Mouse (Mus musculus): ENCODE measurements around the gene Gm9857.

The Gm9857 gene

DNA sequence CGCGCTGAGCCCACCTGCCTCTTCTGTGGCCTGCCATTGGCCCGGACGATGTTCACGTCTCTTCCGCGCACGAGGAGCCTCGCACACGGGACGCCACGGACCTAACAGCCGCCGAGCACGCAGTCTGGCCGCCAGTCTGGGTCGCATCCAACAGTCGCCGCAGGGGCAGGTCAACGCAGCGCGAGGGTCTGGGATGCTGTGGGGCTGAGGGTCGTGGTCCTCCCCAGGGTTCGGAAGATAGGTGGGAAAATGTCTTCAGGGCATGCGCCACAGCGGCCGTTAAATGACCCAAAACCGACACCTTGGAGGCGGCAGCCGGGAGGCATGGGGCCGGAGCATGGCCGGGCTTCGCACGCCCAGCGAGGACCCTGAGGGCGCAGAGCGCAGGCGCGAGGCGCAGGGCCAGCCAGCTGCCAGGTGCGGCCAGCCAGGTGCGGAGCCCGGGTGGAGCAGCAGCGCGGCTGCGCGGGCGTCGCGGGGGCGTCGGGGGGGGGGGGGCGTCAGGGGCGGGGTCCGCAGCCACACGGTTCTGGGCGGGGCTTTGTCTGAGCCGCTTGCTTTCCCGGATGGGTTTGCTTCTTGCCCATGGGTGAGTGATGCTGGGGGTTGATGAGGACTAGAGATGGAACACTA is at the start of gene Gm9857:
Gm9857 (minus strand) TSS at position 445 of the 633 bp plus-strand sequence.
- no peak for DNase-seq

GRCm38 (mm10) chr3:108987009-108987659 is 46.9 kb upstream of the Gm9857 start:
- no peak for DNase-seq

GRCm38 (mm10) chr3:108986534-108986933 is 46.3 kb upstream of the Gm9857 start:
- DNase-seq, result no peak

DNA sequence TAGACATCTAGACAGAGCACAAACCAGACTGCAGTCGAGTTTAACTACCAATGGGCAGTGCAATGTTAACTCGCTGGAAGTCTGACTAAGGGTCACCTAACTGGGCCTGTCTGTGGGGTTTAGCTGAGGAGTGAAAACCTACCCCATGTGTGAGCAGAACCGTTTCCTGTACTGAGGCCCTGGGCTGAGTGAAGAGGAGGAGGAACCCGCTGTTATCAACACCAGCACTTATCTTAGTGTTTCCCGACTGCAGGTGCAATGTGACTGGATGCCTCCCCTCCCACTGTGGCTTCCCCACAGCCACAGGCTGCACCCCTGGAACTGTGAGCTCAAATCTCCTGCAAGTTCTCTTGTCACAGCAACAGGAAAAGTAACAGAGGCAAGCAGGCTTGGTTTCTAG is 43.7 kb upstream of the Gm9857 start:
- no peak for DNase-seq

GRCm38 (mm10) chr3:108981946-108982345 is 41.7 kb upstream of the Gm9857 start:
- DNase-seq, result no peak

DNA sequence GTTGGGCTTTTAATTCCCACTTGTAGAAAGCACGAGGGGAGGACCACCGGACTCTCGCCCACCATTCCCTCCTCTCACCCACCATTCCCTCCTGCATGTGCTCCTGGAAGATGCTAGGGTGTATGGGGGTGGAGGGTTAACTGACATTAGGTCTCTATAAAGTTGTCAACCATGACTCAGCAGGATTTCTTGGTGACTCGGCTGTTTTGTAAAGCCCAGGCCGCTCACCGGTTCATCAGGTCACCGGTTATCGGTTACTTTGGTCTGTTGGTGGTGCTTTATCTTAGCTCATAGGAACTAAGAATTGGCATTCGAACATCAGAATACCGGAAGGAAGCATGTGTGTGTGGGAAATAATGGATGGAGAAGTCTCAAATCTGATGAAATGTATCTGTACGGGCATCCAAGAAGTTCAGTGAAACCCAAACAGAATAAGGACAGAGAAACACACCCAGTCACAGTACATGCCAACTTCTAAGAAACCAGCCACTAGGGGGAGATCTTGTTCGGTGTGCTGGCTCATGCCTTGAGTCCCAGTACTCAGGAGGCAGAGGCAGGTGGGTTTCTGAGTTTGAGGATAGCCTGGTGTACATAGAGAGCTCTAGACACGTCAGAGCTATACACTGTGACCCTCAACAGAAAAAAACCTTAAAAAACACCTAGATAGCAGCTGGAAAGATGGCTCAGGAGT is 37.2 kb upstream of the Gm9857 start:
- no peak for DNase-seq

DNA sequence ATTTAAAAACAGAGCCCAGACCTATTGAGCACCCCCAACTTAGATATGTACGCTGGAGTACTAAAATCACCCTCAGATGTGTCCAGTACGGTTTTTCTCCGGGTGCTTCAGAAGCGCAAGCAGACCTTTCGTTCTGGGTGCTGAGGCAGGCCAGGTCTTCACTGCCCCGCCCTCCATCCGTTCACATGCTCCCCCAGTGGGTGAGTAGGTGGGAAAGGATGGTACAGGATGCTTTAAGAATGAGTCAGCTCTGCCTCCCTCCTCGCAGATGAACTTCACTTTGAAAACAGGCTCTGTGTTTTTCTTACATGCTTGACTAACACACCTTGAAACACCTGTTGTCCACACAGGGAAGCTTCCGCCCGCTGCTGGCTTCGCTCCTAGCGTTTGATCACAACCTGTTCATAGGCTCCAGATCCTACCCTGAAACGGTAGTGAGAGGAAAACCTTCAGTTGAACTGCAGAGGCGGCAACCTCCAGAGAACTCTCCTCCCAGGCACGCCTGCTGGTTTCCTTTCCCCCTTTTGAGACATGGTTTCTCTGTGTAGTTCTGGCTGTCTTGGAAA is 34.8 kb upstream of the Gm9857 start:
- DNase-seq, result no peak

- no peak for DNase-seq
These were observed 33.9 kb upstream of the Gm9857 start for GRCm38 (mm10) chr3:108973980-108974660.

DNA sequence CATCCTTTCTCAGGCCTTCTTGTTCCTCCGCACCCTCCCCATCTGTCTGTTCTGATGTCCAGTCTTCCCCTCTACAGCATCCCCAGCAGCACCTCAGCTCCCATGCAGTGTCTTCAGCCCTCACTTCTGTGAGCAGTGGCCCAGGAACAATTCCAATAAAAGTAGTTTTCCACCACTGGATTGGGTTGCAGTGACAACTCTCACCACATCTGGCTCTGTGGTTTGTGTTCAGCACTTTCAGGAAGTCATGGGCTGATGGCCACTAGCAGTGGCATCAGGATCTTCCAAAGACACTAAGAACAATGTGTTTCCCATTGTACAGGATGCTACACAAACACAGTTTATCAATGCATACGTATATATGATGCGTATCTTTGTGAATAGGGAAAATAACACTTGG is 25.8 kb upstream of the Gm9857 start:
- DNase-seq, result no peak

DNA sequence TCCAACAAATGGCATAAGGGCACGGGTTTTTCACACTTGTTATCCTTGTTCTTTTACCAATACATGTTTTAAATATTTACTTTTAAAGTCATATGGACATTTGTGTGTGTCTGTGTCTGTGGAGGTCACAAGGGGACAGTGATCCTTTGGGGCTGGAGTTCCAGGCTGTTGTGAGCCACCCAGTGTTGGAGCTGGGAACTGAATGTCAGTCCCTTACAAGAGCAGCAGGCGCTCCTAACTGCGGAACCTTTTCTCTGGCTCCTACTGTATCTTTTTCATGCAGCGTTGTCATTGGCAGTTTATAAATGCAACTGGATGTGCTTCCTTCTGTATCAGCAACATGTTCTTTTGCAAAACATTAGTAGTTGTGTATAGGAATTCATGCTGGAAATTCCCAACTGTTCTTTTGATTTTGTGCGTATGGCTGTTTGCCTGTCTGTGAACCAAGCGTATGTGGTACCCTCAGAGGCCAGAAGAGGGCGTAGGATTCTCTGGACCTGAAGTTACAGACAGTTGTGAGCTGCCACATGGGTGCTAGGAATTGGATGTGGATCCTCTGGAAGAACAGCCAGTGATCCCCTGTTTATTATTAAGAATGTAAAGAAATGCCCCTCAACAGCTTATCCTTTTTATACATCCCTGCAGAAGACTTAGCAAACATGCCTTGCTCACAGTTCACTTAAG is 24.3 kb upstream of the Gm9857 start:
- DNase-seq, result no peak

- no peak for DNase-seq
These were observed 23.5 kb upstream of the Gm9857 start for GRCm38 (mm10) chr3:108963776-108964175.

GRCm38 (mm10) chr3:108963278-108963677 is 23.0 kb upstream of the Gm9857 start:
- no peak for DNase-seq

DNA sequence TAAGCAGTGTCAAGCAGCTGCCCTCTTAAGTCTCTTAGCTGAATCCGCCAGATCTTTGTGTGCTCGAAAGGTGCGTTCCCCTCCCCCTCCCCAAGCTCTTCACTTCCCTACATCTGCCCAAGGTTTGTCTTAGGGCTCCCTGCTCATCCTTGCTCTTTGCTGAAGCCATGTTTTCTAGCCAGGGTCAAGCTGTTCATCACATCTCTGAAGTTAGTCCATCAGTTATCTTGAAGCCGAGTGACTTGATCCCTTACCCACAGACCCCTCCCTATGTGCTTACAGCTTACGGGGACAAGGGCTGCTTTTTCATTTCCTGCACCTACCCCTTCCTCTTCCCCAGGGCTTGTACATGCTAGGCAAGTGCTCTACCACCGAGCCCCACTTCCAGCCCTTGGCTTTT is 21.4 kb upstream of the Gm9857 start:
- no peak for DNase-seq

GRCm38 (mm10) chr3:108961226-108961625 is 21.0 kb upstream of the Gm9857 start:
- DNase-seq, result peak; percentile 19

- no peak for DNase-seq
These were observed 19.5 kb upstream of the Gm9857 start for GRCm38 (mm10) chr3:108959680-108960295.

GRCm38 (mm10) chr3:108957976-108958375 is 17.7 kb upstream of the Gm9857 start:
- DNase-seq, result no peak

DNA sequence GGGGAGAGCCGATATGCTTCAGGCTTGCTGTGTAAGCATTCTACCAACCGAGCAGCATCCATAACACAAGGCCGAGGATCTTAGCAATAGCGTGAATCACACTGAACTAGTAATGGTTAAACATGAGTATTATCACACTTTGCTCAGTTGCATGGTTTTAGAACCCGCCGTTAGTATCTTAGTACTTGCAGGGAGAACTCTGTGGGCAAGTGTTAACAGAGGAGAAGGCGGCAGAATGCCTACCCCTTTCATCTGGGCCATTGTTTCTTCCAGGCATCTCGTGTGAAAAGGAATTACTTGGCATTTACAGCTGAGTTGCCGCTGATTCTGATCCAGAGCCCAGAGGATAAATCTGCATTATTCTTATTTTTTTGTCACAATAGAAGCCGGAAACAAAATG is 751 bp upstream of the Gm9857 start:
- DNase-seq, result no peak

DNA sequence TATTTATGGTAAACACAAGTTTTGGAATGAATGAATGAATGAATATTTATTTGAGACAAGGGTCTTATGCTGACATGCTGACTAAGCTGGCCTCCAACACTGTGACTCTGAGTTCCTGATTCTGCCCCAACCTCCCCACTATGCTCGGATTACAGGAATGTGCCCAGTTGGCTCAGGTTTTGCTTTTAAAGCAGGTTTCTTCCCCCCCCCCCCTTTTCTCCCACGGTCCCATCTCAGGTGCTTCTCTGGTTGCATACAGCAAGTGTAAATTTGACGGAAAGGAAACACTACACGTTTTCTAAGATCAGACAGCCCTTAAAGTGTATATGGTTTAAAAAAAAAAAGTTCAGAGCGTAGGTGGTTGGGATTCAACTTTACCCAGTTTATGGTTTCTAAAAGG is 672 bp downstream of the Gm9857 start, which contains the start of gene Henmt1:
Henmt1 (plus strand) TSS at position 301 of the 400 bp plus-strand sequence.
- no peak for DNase-seq

DNA sequence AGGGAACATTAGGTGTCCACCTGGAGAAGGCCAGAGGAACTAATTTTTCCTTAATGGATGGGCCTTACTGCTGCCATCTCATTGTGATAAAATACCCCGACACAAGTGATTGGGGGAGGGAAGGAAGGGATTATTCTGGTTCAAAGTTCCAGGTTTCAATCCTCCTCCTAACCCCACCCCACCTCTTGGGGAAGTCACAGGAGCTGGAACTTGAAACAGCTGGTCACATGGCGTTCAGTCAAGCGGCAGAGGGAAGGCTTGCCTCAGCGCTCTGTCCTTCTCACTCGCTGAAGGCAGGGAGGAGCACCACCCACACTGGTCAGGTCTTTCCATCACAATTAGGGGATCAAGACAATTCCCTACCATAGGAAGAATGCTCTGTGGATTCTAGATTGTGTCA is 1.6 kb downstream of the Gm9857 start:
- DNase-seq, result no peak

DNA sequence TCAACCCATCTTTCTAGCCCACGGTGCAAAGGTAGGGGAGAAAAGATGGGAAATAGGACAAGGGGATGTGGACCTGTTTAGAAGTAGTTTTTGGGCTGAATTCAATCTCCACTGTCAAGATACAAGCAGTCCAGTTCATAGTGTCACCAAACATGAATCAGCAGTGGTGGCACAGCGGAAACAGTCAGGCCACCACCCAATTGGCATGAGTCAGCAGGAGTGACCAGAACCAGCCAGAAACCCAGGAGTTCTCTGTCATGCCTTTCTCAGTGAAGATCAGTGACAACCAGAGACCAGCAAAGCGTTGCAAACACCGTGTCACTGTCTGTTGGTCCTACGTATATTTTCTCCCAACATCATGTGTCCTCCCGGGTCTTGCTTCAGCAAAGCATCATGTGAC is 6.7 kb downstream of the Gm9857 start:
- no peak for DNase-seq

DNA sequence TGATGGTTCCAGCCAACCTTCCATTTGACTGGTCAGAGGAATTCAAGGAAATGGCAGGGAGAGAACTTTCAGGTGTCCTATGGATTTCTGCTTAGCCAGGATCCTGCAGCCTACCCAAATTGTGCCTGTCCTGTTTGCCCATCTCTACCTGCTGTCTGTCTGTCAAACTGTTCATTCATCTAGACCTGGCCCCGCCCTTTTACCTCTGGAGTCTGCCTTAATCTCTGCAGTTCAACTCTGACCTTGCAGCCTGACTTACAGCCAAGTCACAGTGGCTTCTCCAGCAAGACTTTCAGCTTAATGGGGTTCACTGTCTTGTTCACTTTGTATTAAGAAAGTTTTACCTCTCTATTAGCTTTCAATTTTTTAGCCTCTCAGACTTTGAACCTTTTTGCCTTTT is 13.9 kb downstream of the Gm9857 start:
- no peak for DNase-seq

GRCm38 (mm10) chr3:108925677-108926076 is 14.6 kb downstream of the Gm9857 start:
- no peak for DNase-seq
